8 mouse cellular contexts compared by ENCODE assay signal in the genomic region with DNA sequence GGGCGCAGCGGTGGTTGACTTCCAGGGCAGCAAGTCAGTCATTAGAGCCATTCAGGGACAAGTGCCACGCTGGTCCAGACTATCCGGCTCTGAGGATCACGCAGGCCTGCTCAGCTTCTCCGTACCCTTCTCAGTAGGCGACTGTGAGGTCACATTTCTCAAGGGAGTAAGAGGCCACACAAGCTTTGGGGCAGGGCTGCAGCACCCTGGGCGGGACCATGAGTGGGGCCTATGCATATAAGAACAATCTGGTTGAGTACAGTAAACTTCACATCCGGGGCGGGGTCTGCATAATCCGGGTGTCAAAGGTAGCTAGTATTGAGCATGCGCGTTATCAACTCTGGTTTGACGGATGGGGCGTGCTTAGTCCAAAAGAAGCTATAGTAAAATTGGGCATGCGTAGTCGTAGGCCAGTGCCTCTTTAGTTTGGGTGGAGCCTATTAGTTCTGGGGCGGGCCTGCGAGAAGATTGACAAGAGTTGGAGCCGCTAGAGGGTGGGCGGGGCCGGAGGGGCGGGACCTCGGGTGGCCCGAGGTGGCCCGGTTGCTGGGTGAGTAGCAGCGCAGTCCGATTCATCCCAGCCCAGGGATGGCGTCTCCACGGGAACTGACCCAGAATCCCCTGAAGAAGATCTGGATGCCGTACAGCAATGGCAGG. TPM values are rescaled to one million over a fixed set of nuclear protein-coding genes. Genes with fewer than 3 reads are reported as not detected.
A peak's percentile ranks its signal among the peaks of the same experiment; 100 is the strongest.
DNase-seq lines count a peak whose midpoint lies in the region; ATAC-seq and TF ChIP-seq lines count a peak whose summit lies in the region.

Gene Pfkfb4, plus strand, starts transcription at position 351 of the 657 bp plus-strand sequence.

- H3K4me3 ChIP-seq in embryonic facial prominence, embryonic 13.5 days = peak within 1 kb of the TSS; percentile 63
- peak within 1 kb of the TSS; percentile 63 for H3K4me3 ChIP-seq in kidney, adult 2 months (ENCODE audit: insufficient read depth, low read depth, low read length)
- H3K4me3 ChIP-seq in limb, embryonic 12.5 days (replicated peaks) = peak within 1 kb of the TSS; percentile 49
- H3K4me3 ChIP-seq in midbrain, embryonic 15.5 days = peak within 1 kb of the TSS; percentile 60
- peak within 1 kb of the TSS; percentile 72 for H3K4me3 ChIP-seq in spleen, adult 2 months (ENCODE audit: extremely low read depth, insufficient read depth, insufficient read length)

- TF ChIP-seq POLR2A in kidney, adult 2 months (IDR thresholded peaks at IDR 0.05; ENCODE audit: low read depth, low read length) = peak; percentile 83
- TF ChIP-seq POLR2A in spleen, adult 2 months (IDR thresholded peaks at IDR 0.05; ENCODE audit: low read depth, low read length) = peak; percentile 94

- no peak for TF ChIP-seq CTCF in kidney, adult 2 months (conservative IDR thresholded peaks at IDR 0.05; ENCODE audit: insufficient read depth, insufficient read length, low read depth, low read length)
- TF ChIP-seq CTCF in spleen, adult 2 months (IDR thresholded peaks at IDR 0.05; ENCODE audit: extremely low read depth, insufficient read depth, insufficient read length, insufficient replicate concordance) = no peak

- H3K4me2 ChIP-seq in embryonic facial prominence, embryonic 13.5 days = peak within 1 kb of the TSS; percentile 87
- peak within 1 kb of the TSS; percentile 83 for H3K4me2 ChIP-seq in limb, embryonic 12.5 days
- peak within 1 kb of the TSS; percentile 73 for H3K4me2 ChIP-seq in midbrain, embryonic 15.5 days

- peak; percentile 95 for ATAC-seq in embryonic facial prominence, embryonic 13.5 days (ENCODE audit: insufficient number of reproducible peaks, insufficient read depth, low FRiP score, low TSS enrichment, low read depth)
- ATAC-seq in limb, embryonic 12.5 days (ENCODE audit: insufficient number of reproducible peaks, insufficient read depth, low FRiP score, low TSS enrichment, low read depth) = peak; percentile 93
- peak; percentile 95 for ATAC-seq in midbrain, embryonic 15.5 days (replicated peaks)

- peaks cover 70% of the 10 kb centered on the region for H3K4me1 ChIP-seq in embryonic facial prominence, embryonic 13.5 days
- H3K4me1 ChIP-seq in kidney, adult 2 months (ENCODE audit: control insufficient read depth, insufficient read depth, low read length) = peaks cover 6% of the 10 kb centered on the region
- peaks cover 50% of the 10 kb centered on the region for H3K4me1 ChIP-seq in limb, embryonic 12.5 days (replicated peaks)
- peaks cover 25% of the 10 kb centered on the region for H3K4me1 ChIP-seq in midbrain, embryonic 15.5 days
- H3K4me1 ChIP-seq in spleen, adult 2 months (ENCODE audit: control insufficient read depth, insufficient read depth, insufficient read length) = peaks cover 8% of the 10 kb centered on the region; the same call in 1 of the 2 replicates

- H3K36me3 ChIP-seq in embryonic facial prominence, embryonic 13.5 days = peaks cover 2% of the 10 kb centered on the region; the same call in 1 of the 2 replicates
- no peaks in the 10 kb centered on the region for H3K36me3 ChIP-seq in kidney, adult 2 months (ENCODE audit: control insufficient read depth, insufficient read depth, low read length)
- no peaks in the 10 kb centered on the region for H3K36me3 ChIP-seq in limb, embryonic 12.5 days
- no peaks in the 10 kb centered on the region for H3K36me3 ChIP-seq in midbrain, embryonic 15.5 days (replicated peaks)
- H3K36me3 ChIP-seq in spleen, adult 2 months (ENCODE audit: control insufficient read depth, insufficient read depth, low read length) = no peaks in the 10 kb centered on the region

- no peaks in the 10 kb centered on the region for H3K9me3 ChIP-seq in embryonic facial prominence, embryonic 13.5 days
- no peaks in the 10 kb centered on the region for H3K9me3 ChIP-seq in limb, embryonic 12.5 days
- no peaks in the 10 kb centered on the region for H3K9me3 ChIP-seq in midbrain, embryonic 15.5 days

- H3K27me3 ChIP-seq in embryonic facial prominence, embryonic 13.5 days = no peaks in the 10 kb centered on the region
- H3K27me3 ChIP-seq in kidney, adult 2 months (replicated peaks; ENCODE audit: control insufficient read depth, insufficient read depth, low read length) = no peaks in the 10 kb centered on the region
- H3K27me3 ChIP-seq in limb, embryonic 12.5 days = no peaks in the 10 kb centered on the region
- no peaks in the 10 kb centered on the region for H3K27me3 ChIP-seq in midbrain, embryonic 15.5 days (replicated peaks)
- no peaks in the 10 kb centered on the region for H3K27me3 ChIP-seq in spleen, adult 2 months (ENCODE audit: control insufficient read depth, insufficient read depth, low read length)

- peak within 1 kb of the TSS; percentile 80 for H3K9ac ChIP-seq in embryonic facial prominence, embryonic 13.5 days
- H3K9ac ChIP-seq in limb, embryonic 12.5 days (replicated peaks) = peak within 1 kb of the TSS; percentile 57
- peak within 1 kb of the TSS; percentile 66 for H3K9ac ChIP-seq in midbrain, embryonic 15.5 days

- peak; percentile 96 for DNase-seq in 3134 (ENCODE audit: extremely low read depth, insufficient read length, low spot score)
- peak; percentile 95 to 96 for DNase-seq in adrenal gland, postnatal 36 days
- peak; percentile 98 to 99 for DNase-seq in heart, adult 18-20 months
- DNase-seq in kidney, adult 2 months = peak; percentile 100
- peak; percentile 97 to 100 for DNase-seq in spleen, adult 2 months (ENCODE audit: low read depth in 1 of 2, low spot score in 2 of 2)

- H3K27ac ChIP-seq in embryonic facial prominence, embryonic 13.5 days = peak within 1 kb of the TSS; percentile 95
- H3K27ac ChIP-seq in kidney, adult 2 months (ENCODE audit: insufficient read depth, low read depth, low read length) = peak within 1 kb of the TSS; percentile 96
- peak within 1 kb of the TSS; percentile 92 for H3K27ac ChIP-seq in limb, embryonic 12.5 days
- peak within 1 kb of the TSS; percentile 81 for H3K27ac ChIP-seq in midbrain, embryonic 15.5 days
- peak within 1 kb of the TSS; percentile 94 for H3K27ac ChIP-seq in spleen, adult 2 months (ENCODE audit: insufficient read depth, low read length)

- 2% methylated on average over 31 of the region's 31 CpGs for WGBS in embryonic facial prominence, embryonic 13.5 days
- under 1% methylated on average over 31 of the region's 31 CpGs for WGBS in kidney, adult 2 months
- 1% methylated on average over 31 of the region's 31 CpGs for WGBS in limb, embryonic 12.5 days
- 1% methylated on average over 31 of the region's 31 CpGs for WGBS in midbrain, embryonic 15.5 days
- 1% methylated on average over 31 of the region's 31 CpGs for WGBS in spleen, adult 2 months

RNA-seq across cellular contexts. Expression of gene Pfkfb4, which starts in this region (rescaled TPM):
- 10 to 100 TPM in 1 of 2 experiments, 1 to 10 TPM in 1; 4.8 to 13.2 TPM for total RNA-seq in adrenal gland, postnatal 36 days (2021)
- 17.1 and 19.0 TPM in 2 replicates for polyA plus RNA-seq in embryonic facial prominence, embryonic 13.5 days (2015; fragmentation: Nextera tagmentation; extraction: Ambion mirVana)
- 1 to 10 TPM; 1.3 to 1.6 TPM for total RNA-seq in heart, adult 18-20 months (2021)
- 10.6 and 11.3 TPM in 2 replicates for polyA plus RNA-seq in kidney, adult 2 months (2012; rRNA removed)
- polyA plus RNA-seq in limb, embryonic 12.5 days (2016; fragmentation: Nextera tagmentation; extraction: Ambion mirVana) = 13.4 and 16.3 TPM in 2 replicates
- polyA plus RNA-seq in midbrain, embryonic 15.5 days (2015; fragmentation: Nextera tagmentation; extraction: Ambion mirVana) = 33.7 and 36.7 TPM in 2 replicates
- polyA plus RNA-seq in spleen, adult 2 months (2012; rRNA removed) = 22.6 and 25.4 TPM in 2 replicates

Comparison
In these comparisons a context has a peak if more than half of its experiments do, and no peak if none do; other contexts are left out.
1. Peak in every context shown above with its lines: DNase-seq, ATAC-seq, H3K4me3 ChIP-seq and H3K27ac ChIP-seq.